Mouse (Mus musculus): ENCODE results near the gene Sarnp. TPM values are rescaled to one million over a fixed set of nuclear protein-coding genes. Genes with fewer than 3 reads are reported as not detected.
A peak's percentile ranks its signal among the peaks of the same experiment; 100 is the strongest.

The Sarnp gene
- total and polyA plus RNA-seq, 2 experiments from 2014 or later, result 19.4 to 135 TPM

GRCm38 (mm10) chr10:128891296-128892094 lies 74.4 kb downstream of the Sarnp start, which contains the start of gene Gdf11:
Gene Gdf11, minus strand, starts transcription at chr10:128891718.
- peak within 1 kb of the TSS; percentile 74 for H3K4me2 ChIP-seq (ENCODE audit: low read depth, low read length)
- TF ChIP-seq CTCF (IDR thresholded peaks at IDR 0.05; ENCODE audit: low read depth), result no peak
- TF ChIP-seq EP300 (IDR thresholded peaks at IDR 0.05; ENCODE audit: low read depth), result no peak
- peaks cover 20% of the 10 kb centered on the region for H3K4me1 ChIP-seq (ENCODE audit: control insufficient read depth, insufficient read depth)
- peaks cover 13% of the 10 kb centered on the region for H3K27me3 ChIP-seq (ENCODE audit: control insufficient read depth, insufficient read depth, low read length)
- ATAC-seq (ENCODE audit: insufficient read depth, low read depth), result peak; percentile 64
- H3K4me3 ChIP-seq (ENCODE audit: low read depth, low read length), result peak within 1 kb of the TSS; percentile 54
- peak within 1 kb of the TSS; percentile 49; the same call in 1 of the 2 replicates for H3K27ac ChIP-seq (ENCODE audit: low read depth)
- no peaks in the 10 kb centered on the region for H3K9me3 ChIP-seq (replicated peaks; ENCODE audit: control insufficient read depth, low read length)
- peak within 1 kb of the TSS; percentile 63 for H3K9ac ChIP-seq (replicated peaks; ENCODE audit: low read depth, low read length)
- WGBS, result 1% methylated on average over 59 of the region's 89 CpGs
- no peaks in the 10 kb centered on the region for H3K36me3 ChIP-seq (replicated peaks; ENCODE audit: control insufficient read depth, insufficient read depth, low read length)
- peak; percentile 51 for DNase-seq (ENCODE audit: low spot score)

GRCm38 (mm10) chr10:128892246-128892645 lies 75.1 kb downstream of the Sarnp start:
- DNase-seq (ENCODE audit: low spot score), result no peak
- no peak for ATAC-seq (ENCODE audit: insufficient read depth, low read depth)

GRCm38 (mm10) chr10:128895437-128895836 lies 78.3 kb downstream of the Sarnp start:
- ATAC-seq (ENCODE audit: insufficient read depth, low read depth) (peak; percentile 62), DNase-seq (ENCODE audit: low spot score) (peak; percentile 83)
- H3K27ac ChIP-seq (ENCODE audit: low read depth), result no peak overlapping the region
- H3K4me1 ChIP-seq (ENCODE audit: control insufficient read depth, insufficient read depth), result 0 out of 2 replicates have a peak, but pooled peaks cover 7% of the 10 kb centered on the region
- no peaks in the 10 kb centered on the region for H3K36me3 ChIP-seq (replicated peaks; ENCODE audit: control insufficient read depth, insufficient read depth, low read length)
- H3K9me3 ChIP-seq (replicated peaks; ENCODE audit: control insufficient read depth, low read length), result no peaks in the 10 kb centered on the region
- peak overlapping the region; percentile 45 for H3K4me2 ChIP-seq (ENCODE audit: low read depth, low read length)
- H3K4me3 ChIP-seq (ENCODE audit: low read depth, low read length), result peak overlapping the region; percentile 5; the same call in 1 of the 2 replicates
- no peak for TF ChIP-seq EP300 (IDR thresholded peaks at IDR 0.05; ENCODE audit: low read depth)
- TF ChIP-seq CTCF (IDR thresholded peaks at IDR 0.05; ENCODE audit: low read depth), result peak; percentile 79
- under 1% methylated on average over 9 of the region's 9 CpGs for WGBS
- H3K9ac ChIP-seq (replicated peaks; ENCODE audit: low read depth, low read length), result 0 out of 2 replicates have a peak overlapping the region, but pooled peaks have one; percentile 3
- peaks cover 22% of the 10 kb centered on the region for H3K27me3 ChIP-seq (ENCODE audit: control insufficient read depth, insufficient read depth, low read length)

More at GRCm38 (mm10) chr10:128892246-128892645, 75.1 kb downstream of the Sarnp start:
- no peaks in the 10 kb centered on the region for H3K36me3 ChIP-seq (replicated peaks; ENCODE audit: control insufficient read depth, insufficient read depth, low read length)
- H3K9me3 ChIP-seq (replicated peaks; ENCODE audit: control insufficient read depth, low read length), result no peaks in the 10 kb centered on the region
- H3K27ac ChIP-seq (ENCODE audit: low read depth), result no peak overlapping the region
- H3K9ac ChIP-seq (replicated peaks; ENCODE audit: low read depth, low read length), result peak overlapping the region; percentile 63; the same call in 1 of the 2 replicates
- peaks cover 19% of the 10 kb centered on the region for H3K27me3 ChIP-seq (ENCODE audit: control insufficient read depth, insufficient read depth, low read length)
- H3K4me2 ChIP-seq (ENCODE audit: low read depth, low read length), result peak overlapping the region; percentile 74
- peak overlapping the region; percentile 54 for H3K4me3 ChIP-seq (ENCODE audit: low read depth, low read length)
- H3K4me1 ChIP-seq (ENCODE audit: control insufficient read depth, insufficient read depth), result peaks cover 20% of the 10 kb centered on the region
- WGBS, result 3% methylated on average over 9 of the region's 9 CpGs
- no peak for TF ChIP-seq CTCF (IDR thresholded peaks at IDR 0.05; ENCODE audit: low read depth)
- TF ChIP-seq EP300 (IDR thresholded peaks at IDR 0.05; ENCODE audit: low read depth), result no peak

GRCm38 (mm10) chr10:128895952-128896693 lies 79.0 kb downstream of the Sarnp start:
- DNase-seq (ENCODE audit: low spot score) (peak; percentile 27), ATAC-seq (ENCODE audit: insufficient read depth, low read depth) (peak; percentile 47)
- no peaks in the 10 kb centered on the region for H3K9me3 ChIP-seq (replicated peaks; ENCODE audit: control insufficient read depth, low read length)
- no peaks in the 10 kb centered on the region for H3K36me3 ChIP-seq (replicated peaks; ENCODE audit: control insufficient read depth, insufficient read depth, low read length)
- H3K4me1 ChIP-seq (ENCODE audit: control insufficient read depth, insufficient read depth), result 0 out of 2 replicates have a peak, but pooled peaks cover 7% of the 10 kb centered on the region
- H3K27me3 ChIP-seq (ENCODE audit: control insufficient read depth, insufficient read depth, low read length), result peaks cover 22% of the 10 kb centered on the region
- peak overlapping the region; percentile 45 for H3K4me2 ChIP-seq (ENCODE audit: low read depth, low read length)
- H3K4me3 ChIP-seq (ENCODE audit: low read depth, low read length), result peak overlapping the region; percentile 5; the same call in 1 of the 2 replicates
- H3K9ac ChIP-seq (replicated peaks; ENCODE audit: low read depth, low read length), result peak overlapping the region; percentile 3; the same call in 1 of the 2 replicates
- H3K27ac ChIP-seq (ENCODE audit: low read depth), result no peak overlapping the region
- TF ChIP-seq EP300 (IDR thresholded peaks at IDR 0.05; ENCODE audit: low read depth) (no peak), CTCF (IDR thresholded peaks at IDR 0.05; ENCODE audit: low read depth) (no peak)
- 10% methylated on average over 17 of the region's 17 CpGs for WGBS

GRCm38 (mm10) chr10:128896807-128897206 lies 79.7 kb downstream of the Sarnp start:
- no peak for ATAC-seq (ENCODE audit: insufficient read depth, low read depth)
- H3K9me3 ChIP-seq (replicated peaks; ENCODE audit: control insufficient read depth, low read length), result no peaks in the 10 kb centered on the region
- WGBS, result 55% methylated on average over 1 of the region's 1 CpGs

More at GRCm38 (mm10) chr10:128896807-128897206, 79.7 kb downstream of the Sarnp start:
- DNase-seq (ENCODE audit: low spot score), result no peak
- H3K27me3 ChIP-seq (ENCODE audit: control insufficient read depth, insufficient read depth, low read length), result peaks cover 22% of the 10 kb centered on the region
- H3K4me2 ChIP-seq (ENCODE audit: low read depth, low read length), result no peak overlapping the region
- H3K4me1 ChIP-seq (ENCODE audit: control insufficient read depth, insufficient read depth), result 0 out of 2 replicates have a peak, but pooled peaks cover 7% of the 10 kb centered on the region
- H3K27ac ChIP-seq (ENCODE audit: low read depth), result no peak overlapping the region
- TF ChIP-seq EP300 (IDR thresholded peaks at IDR 0.05; ENCODE audit: low read depth) (no peak), CTCF (IDR thresholded peaks at IDR 0.05; ENCODE audit: low read depth) (no peak)
- no peak overlapping the region for H3K9ac ChIP-seq (replicated peaks; ENCODE audit: low read depth, low read length)
- no peaks in the 10 kb centered on the region for H3K36me3 ChIP-seq (replicated peaks; ENCODE audit: control insufficient read depth, insufficient read depth, low read length)
- no peak overlapping the region for H3K4me3 ChIP-seq (ENCODE audit: low read depth, low read length)

Measured in heart, postnatal 0 days (tissue).